Mouse (Mus musculus): Measurements from ENCODE around the gene Azin2. TPM values are rescaled to one million over a fixed set of nuclear protein-coding genes. Genes with fewer than 3 reads are reported as not detected.

The Azin2 gene
- polyA plus RNA-seq, 1 experiment from 2014 or later, result 5.8 TPM

DNA sequence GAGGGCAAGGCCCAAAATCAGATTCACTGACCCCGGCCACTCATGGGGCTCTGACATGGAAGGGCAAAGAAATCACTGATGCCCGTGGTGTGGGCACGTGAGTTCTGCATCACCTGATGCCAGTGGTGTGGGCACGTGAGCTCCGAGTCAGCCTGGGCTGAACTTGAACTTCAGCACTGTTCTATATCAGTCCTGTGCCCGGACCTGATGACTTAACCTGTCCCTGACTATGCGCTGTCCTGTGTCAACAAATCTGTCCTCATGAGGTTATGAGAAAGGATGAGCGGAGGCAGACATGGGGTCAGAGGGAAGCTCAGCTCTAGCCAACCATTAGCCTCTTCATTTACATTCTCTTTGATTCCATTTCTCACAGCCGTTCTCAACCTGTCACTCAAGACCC lies 15.5 kb downstream of the Azin2 start:
- Histone ChIP-seq H3K9me3 (ENCODE audit: control insufficient read depth, low read length) (no peaks in the 10 kb centered on the region; the same call in 1 of the 2 replicates), H3K27me3 (replicated peaks; ENCODE audit: control insufficient read depth, insufficient read depth, low read length) (peaks cover 5% of the 10 kb centered on the region; the same call in 1 of the 2 replicates), H3K36me3 (ENCODE audit: control insufficient read depth, insufficient read depth, low read length) (no peaks in the 10 kb centered on the region), H3K27ac (ENCODE audit: low read depth, low read length) (no peak overlapping the region), H3K4me1 (replicated peaks; ENCODE audit: control insufficient read depth, insufficient read depth, low read length) (peaks cover 3% of the 10 kb centered on the region), H3K9ac (ENCODE audit: low read depth, low read length) (no peak overlapping the region), H3K4me3 (ENCODE audit: low read depth, low read length) (no peak overlapping the region), H3K4me2 (no peak overlapping the region)
- 74% methylated on average over 9 of the region's 9 CpGs for WGBS
- ATAC-seq (replicated peaks; ENCODE audit: low FRiP score) (no peak), DNase-seq (ENCODE audit: low spot score) (no peak)

DNA sequence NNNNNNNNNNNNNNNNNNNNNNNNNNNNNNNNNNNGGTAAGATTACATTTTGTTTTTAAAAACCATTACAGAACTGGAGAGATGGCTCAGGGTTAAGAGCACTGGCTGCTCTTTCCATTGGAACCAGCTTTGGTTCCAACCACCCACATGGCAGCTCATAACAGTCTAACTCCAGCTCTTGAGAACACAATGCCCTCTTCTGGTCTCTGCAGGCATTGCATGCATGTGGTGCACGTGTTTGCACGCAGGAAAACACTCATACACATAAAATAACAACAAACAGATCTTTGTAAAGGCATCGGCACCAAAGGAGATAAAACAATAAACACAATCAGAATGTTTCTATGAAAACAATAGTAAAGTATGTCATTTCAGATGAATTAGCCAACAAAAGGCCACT lies 19.9 kb downstream of the Azin2 start:
- H3K27ac ChIP-seq (ENCODE audit: low read depth, low read length), result no peak overlapping the region
- H3K4me1 ChIP-seq (replicated peaks; ENCODE audit: control insufficient read depth, insufficient read depth, low read length), result no peaks in the 10 kb centered on the region; the same call in 1 of the 2 replicates
- H3K9me3 ChIP-seq (ENCODE audit: control insufficient read depth, low read length), result no peaks in the 10 kb centered on the region; the same call in 1 of the 2 replicates
- H3K27me3 ChIP-seq (replicated peaks; ENCODE audit: control insufficient read depth, insufficient read depth, low read length), result no peaks in the 10 kb centered on the region
- no peak for DNase-seq (ENCODE audit: low spot score)
- ATAC-seq (replicated peaks; ENCODE audit: low FRiP score), result no peak
- H3K4me3 ChIP-seq (ENCODE audit: low read depth, low read length), result no peak overlapping the region
- no peak overlapping the region for H3K4me2 ChIP-seq
- no peaks in the 10 kb centered on the region for H3K36me3 ChIP-seq (ENCODE audit: control insufficient read depth, insufficient read depth, low read length)
- 54% methylated on average over 3 of the region's 3 CpGs for WGBS
- no peak overlapping the region for H3K9ac ChIP-seq (ENCODE audit: low read depth, low read length)

DNA sequence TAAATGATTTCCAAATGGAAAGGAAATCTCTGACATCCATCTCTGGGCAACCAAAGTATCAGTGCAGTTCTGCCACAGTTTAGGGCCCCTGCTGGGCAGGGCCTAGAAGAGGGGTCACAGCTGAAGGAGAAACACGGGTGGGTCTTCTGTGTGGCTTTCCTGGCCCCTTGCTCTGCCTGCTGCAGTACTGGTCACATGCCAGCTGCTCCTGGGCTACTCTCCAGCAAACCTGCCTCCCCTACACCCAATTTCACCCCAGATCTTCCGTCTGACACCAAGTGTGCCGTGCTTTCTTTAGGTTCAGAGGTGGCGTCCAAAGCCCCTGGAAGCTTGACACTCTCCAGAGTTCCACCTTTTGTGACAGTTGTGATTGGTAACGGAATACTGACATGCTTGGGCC lies 26.6 kb downstream of the Azin2 start:
- no peak overlapping the region for H3K4me2 ChIP-seq
- no peak for ATAC-seq (replicated peaks; ENCODE audit: low FRiP score)
- 64% methylated on average over 5 of the region's 5 CpGs for WGBS
- H3K9ac ChIP-seq (ENCODE audit: low read depth, low read length), result no peak overlapping the region
- no peaks in the 10 kb centered on the region for H3K9me3 ChIP-seq (ENCODE audit: control insufficient read depth, low read length)
- H3K36me3 ChIP-seq (ENCODE audit: control insufficient read depth, insufficient read depth, low read length), result no peaks in the 10 kb centered on the region
- DNase-seq (ENCODE audit: low spot score), result no peak
- H3K27me3 ChIP-seq (replicated peaks; ENCODE audit: control insufficient read depth, insufficient read depth, low read length), result no peaks in the 10 kb centered on the region; the same call in 1 of the 2 replicates
- no peak overlapping the region for H3K4me3 ChIP-seq (ENCODE audit: low read depth, low read length)
- no peaks in the 10 kb centered on the region for H3K4me1 ChIP-seq (replicated peaks; ENCODE audit: control insufficient read depth, insufficient read depth, low read length)
- no peak overlapping the region for H3K27ac ChIP-seq (ENCODE audit: low read depth, low read length)

DNA sequence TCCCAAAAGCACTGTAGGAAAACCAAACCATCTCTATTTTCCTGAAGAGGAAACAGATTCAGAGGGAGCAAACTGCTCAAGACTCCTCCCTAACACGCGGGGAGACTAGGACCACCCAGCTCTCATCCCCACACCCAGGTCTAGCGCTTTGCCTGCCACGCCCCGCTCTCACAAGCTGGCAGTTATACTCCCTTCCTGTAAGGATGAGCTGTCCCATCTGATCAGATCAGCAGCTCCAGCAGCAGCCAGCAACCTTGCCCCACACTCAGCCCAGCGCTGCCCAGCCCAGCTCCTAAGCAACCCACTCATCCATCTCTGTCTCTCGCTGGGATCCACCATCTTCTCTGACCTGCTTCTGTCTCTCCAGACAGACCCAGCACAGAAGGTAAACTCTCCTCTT lies 29.5 kb downstream of the Azin2 start:
- no peak overlapping the region for H3K4me3 ChIP-seq (ENCODE audit: low read depth, low read length)
- WGBS, result 54% methylated on average over 7 of the region's 7 CpGs

DNA sequence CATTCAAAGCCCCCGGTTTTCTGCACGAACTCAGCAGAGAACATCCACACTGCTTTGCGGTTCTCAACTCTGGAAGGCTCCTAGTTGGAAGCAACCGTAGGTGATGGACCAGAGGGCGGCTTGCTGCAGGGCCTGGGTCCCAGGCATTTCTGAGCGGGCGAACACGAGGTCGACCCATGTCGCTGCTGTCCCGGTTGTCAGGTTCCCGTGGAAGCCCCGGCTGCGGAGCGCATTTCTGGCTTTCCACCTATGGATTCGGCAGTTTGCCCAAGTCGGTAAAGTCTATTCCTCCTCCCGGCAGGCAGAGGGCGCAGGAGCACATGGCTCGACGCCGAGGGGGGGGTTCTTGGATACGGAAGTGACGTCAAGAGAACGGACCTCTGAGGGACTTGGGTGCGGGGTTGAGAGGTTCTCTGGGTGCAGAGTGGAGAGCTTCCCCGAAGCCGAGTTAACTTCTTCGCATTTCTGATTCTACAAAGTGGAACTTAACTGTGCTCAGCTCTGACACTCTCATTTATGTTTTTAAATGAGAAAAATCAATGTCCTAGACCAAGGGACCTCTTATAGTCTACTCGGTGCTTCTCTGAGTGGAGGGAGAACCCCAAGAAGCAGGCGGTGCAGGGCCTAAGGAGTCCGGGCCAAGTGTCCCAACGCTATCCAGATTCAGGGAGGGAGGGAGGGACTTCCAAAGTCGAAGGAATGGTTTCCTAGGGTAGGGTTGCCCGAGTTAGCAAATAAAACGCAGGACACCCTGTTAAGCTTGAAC lies 37.2 kb downstream of the Azin2 start:
- 14% methylated on average over 36 of the region's 36 CpGs for WGBS
- Histone ChIP-seq H3K4me1 (replicated peaks; ENCODE audit: control insufficient read depth, insufficient read depth, low read length) (no peaks in the 10 kb centered on the region), H3K4me2 (peak overlapping the region; percentile 75), H3K27ac (ENCODE audit: low read depth, low read length) (no peak overlapping the region), H3K9me3 (ENCODE audit: control insufficient read depth, low read length) (no peaks in the 10 kb centered on the region), H3K36me3 (ENCODE audit: control insufficient read depth, insufficient read depth, low read length) (no peaks in the 10 kb centered on the region), H3K9ac (ENCODE audit: low read depth, low read length) (no peak overlapping the region), H3K27me3 (replicated peaks; ENCODE audit: control insufficient read depth, insufficient read depth, low read length) (peaks cover 9% of the 10 kb centered on the region), H3K4me3 (ENCODE audit: low read depth, low read length) (peak overlapping the region; percentile 30)
- peak; percentile 43 for ATAC-seq (replicated peaks; ENCODE audit: low FRiP score)
- peak; percentile 80 for DNase-seq (ENCODE audit: low spot score)

More for the DNA sequence above, 29.5 kb downstream of the Azin2 start:
- Histone ChIP-seq H3K9me3 (ENCODE audit: control insufficient read depth, low read length) (no peaks in the 10 kb centered on the region), H3K9ac (ENCODE audit: low read depth, low read length) (no peak overlapping the region), H3K27me3 (replicated peaks; ENCODE audit: control insufficient read depth, insufficient read depth, low read length) (no peaks in the 10 kb centered on the region; the same call in 1 of the 2 replicates), H3K4me2 (no peak overlapping the region), H3K27ac (ENCODE audit: low read depth, low read length) (no peak overlapping the region), H3K4me1 (replicated peaks; ENCODE audit: control insufficient read depth, insufficient read depth, low read length) (no peaks in the 10 kb centered on the region), H3K36me3 (ENCODE audit: control insufficient read depth, insufficient read depth, low read length) (no peaks in the 10 kb centered on the region)
- DNase-seq (ENCODE audit: low spot score) (no peak), ATAC-seq (replicated peaks; ENCODE audit: low FRiP score) (no peak)

DNA sequence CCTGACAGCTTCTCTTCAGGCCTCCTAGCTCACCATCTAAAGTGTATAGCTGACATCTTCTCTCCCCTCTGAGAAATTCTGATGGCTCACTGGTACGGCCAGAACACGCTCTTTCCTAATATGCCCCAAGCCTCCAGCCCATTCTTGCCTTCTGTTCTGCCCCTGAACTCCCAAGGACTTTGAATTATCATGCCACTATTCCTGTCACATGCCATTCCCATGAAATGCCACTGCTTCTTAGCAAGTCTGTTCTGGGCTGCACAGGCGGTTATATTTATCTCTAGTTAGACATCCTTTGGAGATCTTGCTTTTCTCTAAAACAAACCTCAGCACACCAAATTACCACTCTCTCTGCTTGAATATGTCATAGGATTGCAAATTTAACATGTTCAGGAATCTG lies 38.6 kb downstream of the Azin2 start:
- Histone ChIP-seq H3K4me1 (replicated peaks; ENCODE audit: control insufficient read depth, insufficient read depth, low read length) (no peaks in the 10 kb centered on the region), H3K9me3 (ENCODE audit: control insufficient read depth, low read length) (no peaks in the 10 kb centered on the region), H3K9ac (ENCODE audit: low read depth, low read length) (no peak overlapping the region), H3K27ac (ENCODE audit: low read depth, low read length) (no peak overlapping the region), H3K27me3 (replicated peaks; ENCODE audit: control insufficient read depth, insufficient read depth, low read length) (peaks cover 9% of the 10 kb centered on the region), H3K4me2 (no peak overlapping the region), H3K36me3 (ENCODE audit: control insufficient read depth, insufficient read depth, low read length) (no peaks in the 10 kb centered on the region), H3K4me3 (ENCODE audit: low read depth, low read length) (no peak overlapping the region)
- 84% methylated on average over 3 of the region's 3 CpGs for WGBS
- no peak for ATAC-seq (replicated peaks; ENCODE audit: low FRiP score)
- DNase-seq (ENCODE audit: low spot score), result no peak

DNA sequence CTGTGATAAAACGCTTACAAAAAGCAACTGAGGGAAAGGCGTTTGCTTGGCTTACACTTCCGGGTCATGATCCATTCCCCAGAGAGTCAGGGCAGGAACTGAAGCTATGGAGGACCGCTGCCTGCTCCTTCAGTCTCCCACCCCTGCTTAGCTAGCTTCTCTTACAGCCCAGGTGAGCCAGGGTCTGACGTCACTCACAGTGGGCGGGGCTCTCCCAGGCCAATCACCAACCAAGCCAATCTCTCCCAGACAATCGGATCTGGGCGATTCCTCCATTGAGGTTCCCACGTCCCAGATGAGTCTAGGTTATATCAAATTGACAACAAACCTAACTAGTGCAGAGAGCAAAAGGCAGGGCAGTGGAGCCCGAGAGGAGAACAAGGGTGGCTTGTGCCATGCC lies 43.1 kb downstream of the Azin2 start:
- no peaks in the 10 kb centered on the region for H3K36me3 ChIP-seq (ENCODE audit: control insufficient read depth, insufficient read depth, low read length)
- no peak for ATAC-seq (replicated peaks; ENCODE audit: low FRiP score)

DNA sequence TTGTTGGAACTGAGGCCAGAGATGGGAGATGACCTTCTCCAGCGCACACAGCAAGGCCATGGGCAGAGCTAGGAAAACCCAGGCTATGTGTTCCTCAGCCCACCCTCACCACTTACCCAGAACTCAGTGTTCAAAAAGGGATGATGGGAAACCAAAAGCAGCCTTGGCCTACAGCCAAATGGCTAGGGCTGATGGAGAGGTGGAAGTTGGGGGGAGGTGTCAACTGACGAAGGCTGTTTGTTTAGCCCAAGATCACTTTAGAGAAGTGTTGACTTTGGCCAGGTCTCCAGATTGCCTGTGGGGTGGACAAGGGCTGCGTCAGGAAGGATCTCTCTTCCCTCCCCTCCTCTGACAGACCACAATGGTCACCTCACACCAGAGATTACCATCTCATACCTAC lies 44.1 kb downstream of the Azin2 start:
- Histone ChIP-seq H3K9me3 (ENCODE audit: control insufficient read depth, low read length) (no peaks in the 10 kb centered on the region), H3K36me3 (ENCODE audit: control insufficient read depth, insufficient read depth, low read length) (no peaks in the 10 kb centered on the region), H3K4me2 (no peak overlapping the region), H3K4me3 (ENCODE audit: low read depth, low read length) (no peak overlapping the region), H3K27ac (ENCODE audit: low read depth, low read length) (no peak overlapping the region), H3K27me3 (replicated peaks; ENCODE audit: control insufficient read depth, insufficient read depth, low read length) (no peaks in the 10 kb centered on the region; the same call in 1 of the 2 replicates), H3K9ac (ENCODE audit: low read depth, low read length) (no peak overlapping the region), H3K4me1 (replicated peaks; ENCODE audit: control insufficient read depth, insufficient read depth, low read length) (no peaks in the 10 kb centered on the region)
- 44% methylated on average over 3 of the region's 3 CpGs for WGBS
- DNase-seq (ENCODE audit: low spot score), result no peak
- ATAC-seq (replicated peaks; ENCODE audit: low FRiP score), result no peak

More for the DNA sequence above, 43.1 kb downstream of the Azin2 start:
- no peak overlapping the region for H3K9ac ChIP-seq (ENCODE audit: low read depth, low read length)
- no peak for DNase-seq (ENCODE audit: low spot score)
- 23% methylated on average over 10 of the region's 10 CpGs for WGBS
- H3K9me3 ChIP-seq (ENCODE audit: control insufficient read depth, low read length), result no peaks in the 10 kb centered on the region
- no peak overlapping the region for H3K27ac ChIP-seq (ENCODE audit: low read depth, low read length)
- no peaks in the 10 kb centered on the region for H3K4me1 ChIP-seq (replicated peaks; ENCODE audit: control insufficient read depth, insufficient read depth, low read length)
- H3K27me3 ChIP-seq (replicated peaks; ENCODE audit: control insufficient read depth, insufficient read depth, low read length), result peaks cover 4% of the 10 kb centered on the region
- no peak overlapping the region for H3K4me2 ChIP-seq
- no peak overlapping the region for H3K4me3 ChIP-seq (ENCODE audit: low read depth, low read length)

DNA sequence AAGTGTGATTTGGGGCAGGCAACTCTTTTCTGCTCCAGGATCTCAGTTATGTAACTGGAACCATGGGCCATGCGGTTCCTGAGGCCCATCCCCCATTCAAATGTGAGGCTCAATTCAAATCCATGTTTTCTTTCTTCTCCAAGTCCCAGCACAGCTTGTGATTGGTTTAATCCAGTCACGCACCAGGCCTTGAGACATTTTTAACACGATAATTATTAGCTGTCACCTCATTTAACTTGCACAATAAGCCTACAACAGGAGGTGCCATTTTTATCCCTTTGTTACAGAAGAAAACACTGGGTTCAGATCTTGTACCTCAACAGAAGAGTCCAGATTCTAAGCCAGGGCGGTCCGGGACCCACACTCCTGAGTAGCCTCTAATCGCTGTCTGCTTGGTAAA lies 44.5 kb downstream of the Azin2 start:
- DNase-seq (ENCODE audit: low spot score) (no peak), ATAC-seq (replicated peaks; ENCODE audit: low FRiP score) (no peak)
- Histone ChIP-seq H3K27me3 (replicated peaks; ENCODE audit: control insufficient read depth, insufficient read depth, low read length) (no peaks in the 10 kb centered on the region), H3K4me3 (ENCODE audit: low read depth, low read length) (no peak overlapping the region), H3K27ac (ENCODE audit: low read depth, low read length) (no peak overlapping the region), H3K36me3 (ENCODE audit: control insufficient read depth, insufficient read depth, low read length) (no peaks in the 10 kb centered on the region), H3K9me3 (ENCODE audit: control insufficient read depth, low read length) (no peaks in the 10 kb centered on the region), H3K4me2 (no peak overlapping the region), H3K4me1 (replicated peaks; ENCODE audit: control insufficient read depth, insufficient read depth, low read length) (no peaks in the 10 kb centered on the region), H3K9ac (ENCODE audit: low read depth, low read length) (no peak overlapping the region)
- 85% methylated on average over 6 of the region's 6 CpGs for WGBS
